Mouse (Mus musculus) hindbrain, embryonic 14.5 days (tissue): ENCODE data around the gene Prox2. TPM values are rescaled to one million over a fixed set of nuclear protein-coding genes. Genes with fewer than 3 reads are reported as not detected.

Source experiments
- ATAC-seq: fragments of 200-750 bp; cut with Nextera tagmentation; 2 replicates; pipeline ENCODE4 v1.8.0; 2017; ENCODE audit warnings: moderate number of reproducible peaks, mild to moderate bottlenecking, moderate TSS enrichment, moderate library complexity; ENCODE audit not compliant: low FRiP score
- DNase-seq: peaks from one replicate; pipeline ENCODE4 v3.0.0-alpha.2; 2015; ENCODE audit warnings: low spot score
- H3K27ac ChIP-seq: fragments of 300-500 bp; sonication (generic); 2 replicates; pipeline ENCODE4 v1.5.1; 2014; ENCODE audit warnings: mild to moderate bottlenecking, moderate library complexity
- H3K27me3 ChIP-seq: fragments of 300-500 bp; sonication (generic); 2 replicates; pipeline ENCODE4 v1.6.1; 2014; ENCODE audit warnings: mild to moderate bottlenecking, low read length, mixed read lengths; ENCODE audit not compliant: control insufficient read depth, insufficient read depth
- H3K36me3 ChIP-seq: fragments of 300-500 bp; sonication (generic); replicated peaks from 2 replicates; pipeline ENCODE4 v1.6.1; 2014; ENCODE audit not compliant: control insufficient read depth, insufficient read depth
- H3K4me1 ChIP-seq: fragments of 300-500 bp; sonication (generic); replicated peaks from 2 replicates; pipeline ENCODE4 v1.6.1; 2014; ENCODE audit warnings: antibody characterized with exemption, low read length, mixed read lengths; ENCODE audit not compliant: control insufficient read depth, insufficient read depth
- H3K4me2 ChIP-seq: fragments of 300-500 bp; sonication (generic); replicated peaks from 2 replicates; pipeline ENCODE4 v1.6.1; 2014; ENCODE audit warnings: mild to moderate bottlenecking, moderate library complexity
- H3K4me3 ChIP-seq: fragments of 300-500 bp; sonication (generic); replicated peaks from 2 replicates; pipeline ENCODE4 v1.5.1; 2014; ENCODE audit warnings: mild to moderate bottlenecking, low read length
- H3K9ac ChIP-seq: fragments of 300-500 bp; sonication (generic); 2 replicates; pipeline ENCODE4 v1.6.1; 2014
- H3K9me3 ChIP-seq: fragments of 300-500 bp; sonication (generic); 2 replicates; pipeline ENCODE4 v1.6.1; 2016; ENCODE audit warnings: low read length; ENCODE audit not compliant: control insufficient read depth
- WGBS: fragments of 180-500 bp; shearing (Covaris S2); extraction: QIAGEN DNeasy Blood & Tissue Kit; methylation state at CpG from one replicate; pipeline ENCODE4 v1.1.7; 2014; 5-methylcytosine and 5-hydroxymethylcytosine counted together
- polyA plus RNA-seq: library from polyadenylated mRNA; unstranded; fragments of >200 nt; fragmentation: Nextera tagmentation; extraction: Ambion mirVana; gene quantifications from 2 replicates; pipeline ENCODE4 v1.2.1, GENCODE M21; 2014

Gene Prox2
- polyA plus RNA-seq, 1 experiment from 2014 or later = 1.9 TPM

DNA sequence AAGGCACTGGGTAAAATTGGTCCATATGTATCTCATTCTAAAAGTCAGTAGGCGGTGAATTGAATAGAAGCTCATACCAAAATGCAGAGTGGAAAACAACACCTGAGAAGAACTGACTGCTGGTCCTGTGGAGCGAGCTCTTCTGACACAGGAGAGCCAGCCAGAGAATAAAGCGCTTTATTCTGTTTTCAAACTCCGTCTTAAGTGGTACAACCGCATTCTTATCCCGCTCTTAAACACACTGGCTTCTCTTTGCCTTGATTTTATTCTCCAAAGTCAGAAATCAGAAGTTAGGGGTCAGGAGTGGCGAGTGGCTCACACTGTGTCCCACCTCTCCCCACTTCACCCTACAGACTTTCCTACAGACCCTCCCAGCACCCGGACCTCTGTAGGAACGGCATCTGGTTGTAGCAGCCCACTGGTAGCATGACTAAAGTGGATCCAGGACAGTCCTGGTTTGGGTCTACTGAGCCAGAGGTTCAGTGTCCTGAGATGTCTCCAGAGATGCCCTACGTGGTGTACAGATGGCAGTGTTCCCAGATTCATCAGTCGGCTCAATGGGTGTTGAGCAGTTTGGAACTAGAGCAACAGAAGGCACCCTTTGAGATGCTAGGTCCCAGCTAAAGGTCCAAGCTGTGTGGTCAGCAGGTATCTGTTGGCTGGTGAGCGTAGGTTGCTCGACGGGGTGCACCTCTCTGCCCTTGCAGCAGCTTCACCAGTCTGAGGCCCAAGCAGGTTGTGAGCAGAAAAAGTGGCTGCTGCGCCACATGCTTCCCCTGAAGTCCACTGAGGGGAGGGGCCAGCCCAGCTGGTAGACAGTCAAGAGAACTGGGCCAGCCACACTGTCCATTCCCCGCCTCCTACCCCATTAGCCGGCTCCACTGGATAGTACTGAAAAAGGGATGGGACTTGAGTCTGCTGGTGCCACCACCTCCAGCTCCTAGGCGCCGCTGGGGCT, 25.2 kb upstream of the Prox2 start:
- H3K9me3 ChIP-seq = no peaks in the 10 kb centered on the region
- WGBS = 79% methylated on average over 19 of the region's 19 CpGs
- H3K4me1 ChIP-seq = no peaks in the 10 kb centered on the region
- H3K27ac ChIP-seq = no peak overlapping the region
- H3K36me3 ChIP-seq = peaks cover 63% of the 10 kb centered on the region
- no peak overlapping the region for H3K9ac ChIP-seq
- no peaks in the 10 kb centered on the region for H3K27me3 ChIP-seq
- H3K4me2 ChIP-seq = no peak overlapping the region
- H3K4me3 ChIP-seq = no peak overlapping the region
- DNase-seq (no peak), ATAC-seq (0 out of 2 replicates have a peak, but pooled peaks have one; percentile 25)

DNA sequence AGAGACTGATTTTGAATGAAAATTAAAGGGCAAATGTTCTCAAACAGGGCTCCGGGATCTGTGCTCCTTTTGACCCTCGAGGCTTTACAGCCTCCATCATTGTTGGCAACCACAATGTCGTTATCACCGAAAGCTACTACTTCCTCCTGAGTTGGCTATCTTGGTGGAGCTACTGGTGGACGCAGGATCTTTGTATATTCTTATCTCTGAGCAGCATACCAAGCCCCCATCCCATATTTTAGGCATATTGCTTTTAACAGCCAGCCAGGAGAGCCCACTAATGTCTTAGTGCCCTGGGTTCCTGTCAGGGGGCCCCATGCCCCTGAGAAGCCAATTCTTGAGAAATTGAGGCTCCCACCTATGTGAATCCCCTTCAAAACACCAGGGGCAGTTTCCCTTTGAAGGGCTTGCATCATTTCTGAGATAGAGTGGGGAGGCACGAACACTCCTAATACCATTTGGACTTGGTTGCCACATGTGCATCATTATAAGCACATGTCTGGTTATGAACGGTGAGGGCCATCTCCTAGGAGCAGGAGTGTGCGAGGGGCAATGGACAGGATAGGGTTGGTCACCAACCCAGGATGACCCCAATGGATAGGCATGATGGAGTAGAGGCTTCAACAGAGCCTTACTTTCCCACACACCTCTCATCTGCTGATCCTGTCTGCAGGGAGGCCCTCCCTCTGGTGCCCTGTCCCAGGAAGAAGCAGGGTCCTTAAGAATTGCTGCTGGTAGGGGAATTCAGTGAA, 23.7 kb upstream of the Prox2 start:
- Histone ChIP-seq H3K36me3 (peaks cover 75% of the 10 kb centered on the region), H3K4me1 (no peaks in the 10 kb centered on the region), H3K27me3 (no peaks in the 10 kb centered on the region), H3K9ac (no peak overlapping the region), H3K9me3 (no peaks in the 10 kb centered on the region), H3K4me3 (no peak overlapping the region), H3K4me2 (no peak overlapping the region), H3K27ac (no peak overlapping the region)
- 92% methylated on average over 8 of the region's 8 CpGs for WGBS
- ATAC-seq = no peak
- DNase-seq = no peak

DNA sequence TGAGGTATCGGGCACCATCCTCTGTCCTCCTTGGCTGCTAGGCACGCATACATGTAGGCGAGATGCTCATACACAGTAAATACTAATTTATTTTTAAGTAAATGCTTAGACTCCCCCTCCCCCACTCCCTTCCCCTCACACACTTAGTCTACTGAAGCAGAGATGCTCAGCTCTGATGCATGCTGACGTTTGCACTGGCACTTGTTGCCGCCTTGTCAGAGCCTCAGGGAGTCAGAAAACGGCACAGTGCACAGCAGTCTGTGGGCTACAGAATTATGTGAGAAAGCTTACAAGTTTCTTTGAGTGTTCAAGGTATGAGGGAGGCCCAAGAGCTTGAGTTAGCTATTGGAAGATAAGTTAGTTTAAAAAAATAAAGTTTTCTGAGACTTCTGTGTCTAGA, 20.8 kb upstream of the Prox2 start:
- no peak overlapping the region for H3K4me3 ChIP-seq
- DNase-seq = no peak
- H3K36me3 ChIP-seq = peaks cover 90% of the 10 kb centered on the region
- no peak for ATAC-seq
- no peaks in the 10 kb centered on the region for H3K27me3 ChIP-seq
- 88% methylated on average over 6 of the region's 6 CpGs for WGBS
- H3K9ac ChIP-seq = no peak overlapping the region
- H3K27ac ChIP-seq = no peak overlapping the region
- H3K4me1 ChIP-seq = no peaks in the 10 kb centered on the region
- no peaks in the 10 kb centered on the region for H3K9me3 ChIP-seq
- H3K4me2 ChIP-seq = no peak overlapping the region

DNA sequence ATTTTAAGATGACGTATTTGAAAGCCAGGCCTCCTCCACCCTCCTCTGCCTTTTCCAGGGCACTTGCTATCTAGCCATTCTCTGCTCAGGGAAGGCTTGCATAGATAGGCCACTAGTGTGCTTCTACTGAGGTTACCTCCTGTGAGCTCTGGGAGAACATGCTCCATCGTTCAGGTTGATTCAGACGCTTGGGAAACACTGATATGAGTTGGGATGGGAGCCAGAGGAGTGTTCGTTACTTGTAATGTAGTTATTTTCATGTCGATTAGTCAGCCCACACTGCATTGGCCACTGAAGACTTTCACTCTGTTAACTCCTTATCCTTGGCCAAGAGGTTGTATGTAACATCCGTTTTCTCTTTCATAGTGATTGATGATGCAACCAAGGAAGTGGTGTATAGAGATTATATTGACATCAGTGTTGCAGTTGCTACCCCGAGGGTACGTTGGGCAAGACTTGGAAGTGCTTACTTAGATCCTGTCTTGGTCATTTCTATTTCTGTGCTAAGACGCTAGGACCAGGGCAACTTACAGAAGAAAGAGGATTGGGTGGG, 18.9 kb upstream of the Prox2 start:
- Histone ChIP-seq H3K4me1 (no peaks in the 10 kb centered on the region), H3K4me3 (no peak overlapping the region), H3K36me3 (peaks cover 90% of the 10 kb centered on the region), H3K9me3 (no peaks in the 10 kb centered on the region), H3K4me2 (no peak overlapping the region), H3K27me3 (no peaks in the 10 kb centered on the region), H3K9ac (no peak overlapping the region), H3K27ac (no peak overlapping the region)
- DNase-seq (no peak), ATAC-seq (no peak)
- 95% methylated on average over 9 of the region's 9 CpGs for WGBS

DNA sequence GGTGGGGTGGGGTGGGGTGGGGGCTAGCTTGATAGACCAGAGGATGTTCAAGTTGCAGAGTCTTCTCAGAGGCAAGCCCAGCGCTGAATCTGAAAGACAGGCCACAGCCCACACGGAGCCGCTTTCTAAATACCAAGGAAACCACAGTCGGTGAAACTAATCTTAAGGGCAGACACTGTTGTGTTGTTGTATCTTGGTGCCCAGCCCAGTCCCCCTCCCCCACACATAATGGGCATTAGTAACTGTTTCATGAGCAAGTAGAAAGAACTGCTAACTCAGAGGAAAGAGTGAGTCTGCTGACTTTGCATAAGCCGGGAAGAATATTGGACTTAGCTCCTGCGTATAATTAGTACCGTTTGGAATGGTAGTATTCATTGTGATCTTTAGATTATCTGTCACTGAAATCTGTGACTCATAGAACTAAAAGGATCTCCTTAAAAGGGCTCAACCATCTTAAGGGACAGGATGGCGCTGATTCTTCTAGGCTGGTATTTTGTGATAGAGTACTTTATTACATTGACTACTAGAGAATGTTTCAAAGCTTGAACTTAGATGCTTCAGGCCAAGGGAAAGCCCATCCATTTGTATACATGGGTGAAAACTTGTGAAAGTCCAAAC, 16.5 kb upstream of the Prox2 start:
- H3K9ac ChIP-seq = no peak overlapping the region
- 74% methylated on average over 8 of the region's 8 CpGs for WGBS
- H3K4me3 ChIP-seq = no peak overlapping the region
- H3K4me2 ChIP-seq = no peak overlapping the region
- no peaks in the 10 kb centered on the region for H3K27me3 ChIP-seq
- DNase-seq = no peak
- no peak overlapping the region for H3K27ac ChIP-seq
- ATAC-seq = no peak
- H3K9me3 ChIP-seq = no peaks in the 10 kb centered on the region
- peaks cover 92% of the 10 kb centered on the region for H3K36me3 ChIP-seq
- H3K4me1 ChIP-seq = no peaks in the 10 kb centered on the region

DNA sequence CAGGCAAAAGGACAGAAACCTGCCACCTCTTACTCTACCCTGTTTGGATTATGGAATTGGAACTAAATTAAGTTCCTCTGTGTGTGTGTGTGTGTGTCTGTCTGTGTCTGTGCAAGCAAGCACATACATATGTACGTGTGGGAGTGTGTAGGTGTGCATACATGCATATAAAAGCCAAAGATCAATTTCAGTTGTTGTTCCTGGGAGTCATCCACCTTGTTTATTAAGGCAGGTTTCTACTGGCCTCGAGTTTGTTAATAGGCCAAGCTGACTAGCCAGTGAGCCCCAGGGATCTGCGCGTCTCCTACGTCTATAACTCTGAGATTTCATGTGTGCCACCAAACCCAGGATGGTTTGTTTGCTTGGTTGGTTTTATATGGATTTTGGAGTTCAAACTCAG, 14.2 kb upstream of the Prox2 start:
- Histone ChIP-seq H3K4me3 (no peak overlapping the region), H3K4me2 (no peak overlapping the region), H3K4me1 (no peaks in the 10 kb centered on the region), H3K9me3 (no peaks in the 10 kb centered on the region), H3K36me3 (peaks cover 89% of the 10 kb centered on the region), H3K27me3 (no peaks in the 10 kb centered on the region), H3K9ac (no peak overlapping the region), H3K27ac (no peak overlapping the region)
- WGBS = 97% methylated on average over 5 of the region's 5 CpGs
- DNase-seq (no peak), ATAC-seq (no peak)

- H3K27me3 ChIP-seq = no peaks in the 10 kb centered on the region
- H3K27ac ChIP-seq = no peak overlapping the region
- H3K4me1 ChIP-seq = no peaks in the 10 kb centered on the region
- no peak overlapping the region for H3K9ac ChIP-seq
- no peaks in the 10 kb centered on the region for H3K9me3 ChIP-seq
- ATAC-seq (no peak), DNase-seq (no peak)
- no peak overlapping the region for H3K4me2 ChIP-seq
- no peak overlapping the region for H3K4me3 ChIP-seq
- H3K36me3 ChIP-seq = peaks cover 91% of the 10 kb centered on the region
- 98% methylated on average over 11 of the region's 11 CpGs for WGBS
These were observed 13.1 kb upstream of the Prox2 start for GRCm38 (mm10) chr12:85123645-85124044.

DNA sequence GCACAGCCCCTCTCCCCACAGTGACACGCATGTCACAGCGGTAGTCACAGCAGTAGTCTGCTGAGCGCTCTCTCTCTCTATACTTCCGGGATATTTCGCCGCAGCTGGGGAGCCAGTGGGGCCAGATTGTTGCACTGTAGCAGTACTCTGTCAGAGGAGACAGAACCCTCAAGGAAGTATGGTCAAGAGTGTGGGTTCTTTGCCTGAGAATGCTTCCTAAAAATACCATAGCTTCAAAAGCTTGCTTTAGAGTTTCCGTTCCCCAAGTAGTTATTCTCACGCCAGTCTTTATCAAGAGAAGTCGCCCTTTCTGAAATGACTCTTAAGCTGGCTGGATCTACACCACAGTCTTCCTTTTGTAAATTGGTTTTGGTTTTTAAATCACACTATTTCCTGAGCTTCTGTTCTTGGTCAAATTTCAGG, 12.6 kb upstream of the Prox2 start:
- Histone ChIP-seq H3K4me2 (no peak overlapping the region), H3K36me3 (peaks cover 91% of the 10 kb centered on the region), H3K27ac (no peak overlapping the region), H3K9ac (no peak overlapping the region), H3K4me3 (no peak overlapping the region), H3K9me3 (no peaks in the 10 kb centered on the region), H3K27me3 (no peaks in the 10 kb centered on the region), H3K4me1 (no peaks in the 10 kb centered on the region)
- ATAC-seq (no peak), DNase-seq (no peak)
- WGBS = 96% methylated on average over 9 of the region's 9 CpGs
